Mouse (Mus musculus): Measurements from ENCODE around the gene Flt3l. TPM values are rescaled to one million over a fixed set of nuclear protein-coding genes. Genes with fewer than 3 reads are reported as not detected.
"Not testable (repeated sequence)": the region's sequence is repeated elsewhere in the genome, so short reads cannot be mapped to it uniquely, and the experiment has no call there.

Gene Flt3l
- polyA plus RNA-seq, 1 experiment, result 17.1 TPM

DNA sequence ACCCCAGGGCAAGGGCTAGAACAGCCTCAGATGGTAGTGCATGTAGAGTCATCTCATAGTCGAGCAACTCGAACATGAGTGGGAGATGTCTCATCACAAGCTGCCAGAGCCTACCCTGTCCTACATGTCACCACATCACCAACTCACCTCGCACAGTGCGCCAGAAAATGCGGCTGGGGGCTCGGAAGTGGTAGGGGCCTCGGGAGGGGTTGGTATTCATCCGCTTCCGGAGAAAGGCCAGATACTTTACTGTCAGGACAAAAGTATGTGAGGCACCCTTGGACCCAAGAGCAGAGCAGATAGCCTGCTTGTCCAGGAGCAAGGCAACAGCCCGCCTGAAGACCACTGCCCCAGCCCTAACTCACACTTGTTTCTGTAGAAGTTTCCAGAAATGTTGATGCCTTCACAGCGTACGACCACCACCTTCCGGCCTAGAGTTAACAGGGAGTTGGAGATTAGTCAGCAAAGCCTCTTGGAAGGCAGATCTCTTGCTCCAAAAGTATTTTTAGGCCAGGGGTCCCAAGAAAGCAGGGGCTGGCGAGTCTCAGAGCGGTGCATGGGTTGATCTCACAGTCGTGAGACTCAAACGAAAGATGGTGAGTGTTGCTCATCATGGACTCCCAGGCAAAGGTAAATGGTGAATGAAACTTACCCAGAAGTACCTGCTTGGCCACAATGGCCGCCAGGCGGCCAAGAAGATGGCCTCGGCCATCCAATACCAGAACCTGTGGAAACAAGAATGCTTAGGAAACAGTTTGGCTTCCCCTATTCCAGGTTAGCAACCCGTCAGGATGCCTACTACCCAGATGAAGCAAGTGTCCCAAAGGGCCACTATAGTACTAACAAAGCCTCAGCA, 9.2 kb downstream of the Flt3l start:
- H3K27ac ChIP-seq (ENCODE audit: insufficient read depth, low read length), result peak overlapping the region; percentile 77
- peak; percentile 12; the same call in 1 of the 2 replicates for TF ChIP-seq POLR2A (IDR thresholded peaks at IDR 0.05; ENCODE audit: low read depth, low read length)
- no peak for TF ChIP-seq CTCF (IDR thresholded peaks at IDR 0.05; ENCODE audit: borderline replicate concordance, insufficient read depth, low read length)
- 0 out of 2 replicates have a peak, but pooled peaks cover under 1% of the 10 kb centered on the region for H3K4me1 ChIP-seq (ENCODE audit: control insufficient read depth, insufficient read depth, low read length)
- H3K4me3 ChIP-seq (ENCODE audit: insufficient read depth, low read length), result peak overlapping the region; percentile 99

DNA sequence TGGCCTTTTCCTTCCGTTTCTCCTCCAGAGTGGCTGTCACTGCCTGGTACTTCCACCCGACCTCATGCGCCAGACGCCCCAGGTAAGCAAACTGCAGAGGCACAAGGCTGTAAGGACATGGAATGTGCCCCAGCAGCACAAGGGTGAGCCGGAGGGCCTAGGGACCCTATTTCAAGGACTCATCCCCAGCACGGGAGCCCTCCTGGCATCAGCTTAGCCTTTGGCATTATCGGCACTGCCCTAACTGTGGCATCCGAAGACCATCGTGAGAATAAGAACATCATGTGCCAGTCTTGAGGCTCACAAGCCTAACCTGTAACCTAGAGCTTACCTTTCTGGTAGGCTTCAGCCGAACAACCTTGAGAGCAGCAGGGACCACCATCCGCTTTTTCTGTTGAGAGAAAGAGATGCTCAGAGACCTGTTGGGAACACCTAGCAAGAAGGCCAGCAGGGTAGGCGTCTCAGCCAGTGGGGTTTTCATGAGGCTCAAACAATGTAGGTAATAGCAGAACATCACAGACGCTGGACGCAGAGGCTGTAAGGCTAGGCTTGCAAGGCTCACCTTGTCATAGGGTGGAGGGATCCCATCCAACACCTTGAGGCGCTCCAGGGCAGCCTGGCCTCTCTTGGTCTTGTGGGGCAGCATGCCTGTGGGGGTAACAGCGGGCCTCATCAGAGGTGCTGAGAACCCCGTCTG, 9.9 kb downstream of the Flt3l start:
- TF ChIP-seq POLR2A (IDR thresholded peaks at IDR 0.05; ENCODE audit: low read depth, low read length) (no peak), CTCF (IDR thresholded peaks at IDR 0.05; ENCODE audit: borderline replicate concordance, insufficient read depth, low read length) (no peak)
- Histone ChIP-seq H3K4me3 (ENCODE audit: insufficient read depth, low read length) (peak overlapping the region; percentile 99), H3K4me1 (ENCODE audit: control insufficient read depth, insufficient read depth, low read length) (0 out of 2 replicates have a peak, but pooled peaks cover 5% of the 10 kb centered on the region), H3K27ac (ENCODE audit: insufficient read depth, low read length) (peak overlapping the region; percentile 77)

DNA sequence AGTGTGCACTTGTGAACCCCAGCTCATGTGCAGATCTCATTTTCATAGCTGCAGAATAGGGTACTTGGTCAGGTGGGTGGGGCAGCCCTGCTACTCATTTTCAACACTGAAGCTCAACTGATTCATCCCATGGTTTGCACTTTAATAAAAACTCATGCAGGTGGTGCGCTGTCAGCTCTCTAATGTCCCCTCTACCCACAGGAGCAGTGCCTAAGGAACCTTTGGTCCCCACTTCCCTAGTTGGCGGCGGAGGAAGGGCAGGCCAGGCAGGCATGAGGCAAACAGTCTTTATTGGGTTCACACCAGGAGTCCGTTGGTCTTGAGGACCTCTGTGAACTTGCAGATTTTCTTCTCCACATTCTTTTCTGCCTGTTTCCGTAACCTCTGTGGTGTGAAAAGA, 10.6 kb downstream of the Flt3l start:
- H3K27ac ChIP-seq (ENCODE audit: insufficient read depth, low read length), result peak overlapping the region; percentile 77; the same call in 1 of the 2 replicates
- not testable (repeated sequence) for H3K4me1 ChIP-seq (ENCODE audit: control insufficient read depth, insufficient read depth, low read length)
- H3K4me3 ChIP-seq (ENCODE audit: insufficient read depth, low read length), result peak overlapping the region; percentile 99

DNA sequence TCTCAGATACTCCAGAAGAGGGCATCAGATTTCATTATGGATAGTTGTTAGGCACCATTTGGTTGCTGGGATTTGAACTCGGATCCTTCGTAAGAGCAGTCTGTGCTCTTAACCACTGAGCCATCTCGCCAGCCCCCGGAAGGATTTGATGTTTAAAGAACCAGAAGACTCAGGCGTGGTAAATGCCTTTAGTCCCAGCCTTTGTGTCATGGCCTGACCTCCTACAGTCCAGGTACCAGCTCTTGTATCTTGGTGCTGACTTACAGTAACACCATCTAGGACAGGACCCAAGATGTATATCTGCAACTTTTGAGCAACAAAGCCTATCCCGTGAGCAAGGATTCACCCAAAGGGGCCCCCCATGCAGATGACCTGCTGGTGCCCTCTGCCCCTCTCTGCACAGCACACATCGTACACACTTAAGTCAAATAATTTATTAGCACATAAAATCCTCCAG, 11.1 kb downstream of the Flt3l start:
- H3K27ac ChIP-seq (ENCODE audit: insufficient read depth, low read length), result no peak overlapping the region
- peak overlapping the region; percentile 99; the same call in 1 of the 2 replicates for H3K4me3 ChIP-seq (ENCODE audit: insufficient read depth, low read length)
- 0 out of 2 replicates have a peak, but pooled peaks cover 5% of the 10 kb centered on the region for H3K4me1 ChIP-seq (ENCODE audit: control insufficient read depth, insufficient read depth, low read length)
- TF ChIP-seq POLR2A (IDR thresholded peaks at IDR 0.05; ENCODE audit: low read depth, low read length) (peak; percentile 14; the same call in 1 of the 2 replicates), CTCF (IDR thresholded peaks at IDR 0.05; ENCODE audit: borderline replicate concordance, insufficient read depth, low read length) (no peak)

DNA sequence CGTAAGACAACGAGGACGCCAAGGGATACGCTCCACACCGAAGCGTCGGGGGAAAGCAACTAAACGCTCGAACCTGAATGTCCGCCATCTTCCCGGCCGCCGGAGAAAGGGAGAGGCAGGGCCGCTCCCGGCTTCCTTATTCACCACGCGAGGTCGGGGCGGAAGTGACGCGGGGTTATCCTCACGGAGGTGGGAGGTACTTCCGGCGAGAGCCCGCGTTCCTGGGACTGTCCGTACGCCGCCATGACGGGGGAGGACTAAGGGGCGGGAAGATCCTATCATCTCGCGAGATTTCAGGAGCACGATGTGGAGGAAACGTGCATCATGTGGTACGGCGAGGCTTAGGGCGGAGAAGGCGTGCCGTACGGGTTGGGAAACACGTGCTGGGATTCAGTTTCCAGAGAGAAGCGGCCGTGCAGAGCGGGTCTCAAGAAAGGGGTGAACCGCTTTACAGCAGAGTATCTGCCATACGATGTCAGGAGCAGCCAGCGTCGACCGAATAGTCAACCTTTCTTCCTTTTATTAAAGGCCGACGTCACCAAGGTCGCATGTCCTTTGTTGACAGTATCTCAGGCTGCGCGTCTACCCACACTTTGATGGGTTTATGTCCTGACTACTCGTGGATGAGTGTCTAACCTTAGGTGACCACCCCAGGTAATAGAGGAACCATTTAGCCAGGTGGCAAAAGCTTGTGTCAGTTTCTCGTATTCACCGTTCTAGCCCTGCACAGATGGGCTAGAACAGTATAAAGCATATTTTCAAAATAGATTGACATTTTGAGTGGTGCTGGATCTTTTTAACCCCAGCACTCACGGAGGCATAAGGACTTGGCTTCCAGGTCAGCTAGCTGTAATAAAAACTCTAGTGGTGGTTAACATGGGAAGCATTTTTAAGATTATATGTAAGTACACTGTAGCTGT, 11.7 kb downstream of the Flt3l start, which contains the start of gene Rps11:
TSS of gene Rps11 (minus strand) at position 216 of the 920 bp plus-strand sequence.
- TF ChIP-seq CTCF (IDR thresholded peaks at IDR 0.05; ENCODE audit: borderline replicate concordance, insufficient read depth, low read length) (no peak), POLR2A (IDR thresholded peaks at IDR 0.05; ENCODE audit: low read depth, low read length) (peak; percentile 89)
- 0 out of 2 replicates have a peak, but pooled peaks cover 5% of the 10 kb centered on the region for H3K4me1 ChIP-seq (ENCODE audit: control insufficient read depth, insufficient read depth, low read length)
- H3K4me3 ChIP-seq (ENCODE audit: insufficient read depth, low read length), result peak within 1 kb of the TSS; percentile 86
- H3K27ac ChIP-seq (ENCODE audit: insufficient read depth, low read length), result peak within 1 kb of the TSS; percentile 68

DNA sequence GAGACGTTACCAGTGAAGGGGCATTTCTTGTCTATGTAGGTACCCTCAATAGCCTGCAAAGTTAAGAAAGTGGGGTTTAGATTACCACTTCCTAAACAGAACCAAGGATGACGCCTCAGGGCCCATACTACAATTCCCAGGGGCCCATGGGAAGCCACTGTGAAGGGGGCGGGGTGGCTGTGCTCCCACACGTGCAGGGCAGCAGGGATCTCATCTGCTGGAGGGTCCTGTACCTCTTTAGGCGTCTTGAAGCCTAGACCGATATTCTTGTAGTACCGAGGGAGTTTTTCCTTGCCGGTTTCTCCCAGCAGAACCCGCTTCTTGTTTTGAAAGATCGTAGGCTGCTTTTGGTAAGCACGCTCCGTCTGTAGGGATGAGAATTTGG, 13.1 kb downstream of the Flt3l start:
- Histone ChIP-seq H3K4me3 (ENCODE audit: insufficient read depth, low read length) (peak overlapping the region; percentile 86), H3K27ac (ENCODE audit: insufficient read depth, low read length) (peak overlapping the region; percentile 66; the same call in 1 of the 2 replicates), H3K4me1 (ENCODE audit: control insufficient read depth, insufficient read depth, low read length) (0 out of 2 replicates have a peak, but pooled peaks cover 5% of the 10 kb centered on the region)
- no peak for TF ChIP-seq CTCF (IDR thresholded peaks at IDR 0.05; ENCODE audit: borderline replicate concordance, insufficient read depth, low read length)
- TF ChIP-seq POLR2A (IDR thresholded peaks at IDR 0.05; ENCODE audit: low read depth, low read length), result no peak

DNA sequence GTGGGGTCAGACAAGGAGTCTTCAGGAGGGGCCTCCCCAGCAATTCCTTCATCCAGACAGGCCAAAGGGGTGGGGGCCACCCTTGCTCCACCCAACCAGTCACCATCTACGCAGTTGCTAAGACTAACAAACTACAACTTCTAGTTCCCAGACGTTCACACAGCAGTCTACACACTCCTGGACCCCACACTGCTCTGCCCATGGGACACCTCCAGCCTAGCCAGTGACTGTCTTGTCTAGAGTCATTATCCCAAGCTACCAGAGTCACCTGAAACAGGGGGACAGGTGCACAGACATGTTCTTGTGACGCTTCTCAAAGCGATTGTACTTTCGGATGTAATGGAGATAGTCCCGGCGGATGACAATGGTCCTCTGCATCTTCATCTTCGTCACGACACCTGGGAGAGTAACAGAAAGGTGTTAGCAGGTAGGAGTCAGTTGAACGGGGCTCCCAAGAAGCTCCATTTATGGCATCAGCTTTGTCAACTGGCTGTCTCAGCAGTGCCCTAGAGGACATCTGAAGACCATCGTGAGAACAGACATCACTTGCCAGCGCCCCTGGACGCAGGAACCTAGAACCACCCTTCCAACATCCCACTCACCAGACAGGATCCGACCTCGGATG, 13.6 kb downstream of the Flt3l start:
- peak overlapping the region; percentile 86 for H3K4me3 ChIP-seq (ENCODE audit: insufficient read depth, low read length)
- TF ChIP-seq POLR2A (IDR thresholded peaks at IDR 0.05; ENCODE audit: low read depth, low read length), result no peak
- TF ChIP-seq CTCF (IDR thresholded peaks at IDR 0.05; ENCODE audit: borderline replicate concordance, insufficient read depth, low read length), result no peak
- no peak overlapping the region for H3K27ac ChIP-seq (ENCODE audit: insufficient read depth, low read length)
- H3K4me1 ChIP-seq (ENCODE audit: control insufficient read depth, insufficient read depth, low read length), result 0 out of 2 replicates have a peak, but pooled peaks cover 5% of the 10 kb centered on the region

DNA sequence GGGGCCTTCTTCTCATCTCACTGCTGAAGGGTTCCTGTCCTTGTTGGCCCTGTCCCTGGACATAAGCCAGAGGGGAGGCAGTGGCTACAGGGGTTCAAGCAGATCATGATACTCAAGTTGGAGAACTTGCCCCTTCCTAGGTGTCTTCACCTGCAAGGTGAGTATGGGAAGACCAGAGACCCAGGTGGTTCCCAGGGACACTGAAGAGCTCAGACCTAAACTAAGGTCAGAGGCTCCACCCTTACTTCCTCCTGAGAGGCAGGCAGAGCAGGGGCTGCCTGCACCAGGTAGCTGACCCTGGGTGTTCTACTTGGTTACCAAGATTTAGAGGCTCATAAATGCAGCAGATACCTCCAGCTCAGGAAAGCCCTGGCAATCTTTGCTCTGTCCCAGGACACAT, 14.3 kb downstream of the Flt3l start:
- Histone ChIP-seq H3K4me1 (ENCODE audit: control insufficient read depth, insufficient read depth, low read length) (0 out of 2 replicates have a peak, but pooled peaks cover 5% of the 10 kb centered on the region), H3K4me3 (ENCODE audit: insufficient read depth, low read length) (no peak overlapping the region), H3K27ac (ENCODE audit: insufficient read depth, low read length) (no peak overlapping the region)
- TF ChIP-seq CTCF (IDR thresholded peaks at IDR 0.05; ENCODE audit: borderline replicate concordance, insufficient read depth, low read length) (no peak), POLR2A (IDR thresholded peaks at IDR 0.05; ENCODE audit: low read depth, low read length) (no peak)
